Mouse (Mus musculus): ENCODE measurements around the gene Ltbp3. TPM values are rescaled to one million over a fixed set of nuclear protein-coding genes. Genes with fewer than 3 reads are reported as not detected.

Ltbp3 gene
- total and polyA plus RNA-seq, 3 experiments, result 0.51 TPM; not detected in 2

GRCm38 (mm10) chr19:5784958-5785577 is 44.4 kb downstream of the Ltbp3 start:
- no peak for TF ChIP-seq NELFE (IDR thresholded peaks at IDR 0.05; ENCODE audit: low read depth, low read length)
- no peak for TF ChIP-seq JUND (conservative IDR thresholded peaks at IDR 0.05; ENCODE audit: low read depth, low read length)
- no peak overlapping the region for H3K4me3 ChIP-seq (replicated peaks in 1 of 3; ENCODE audit: low read depth in 2 of 3, low read length in 2 of 3, poor library complexity in 1 of 3)
- H3K36me3 ChIP-seq (replicated peaks in 1 of 2; ENCODE audit: control insufficient read depth in 1 of 2, insufficient read depth in 1 of 2, low read length in 1 of 2), result no peaks in the 10 kb centered on the region
- H3K4me2 ChIP-seq (ENCODE audit: insufficient read depth, low read depth, poor library complexity, severe bottlenecking), result no peak overlapping the region
- no peak for DNase-seq (ENCODE audit: extremely low read depth)
- no peak overlapping the region for H3K27ac ChIP-seq (ENCODE audit: insufficient read depth, low read depth)
- H3K79me2 ChIP-seq (replicated peaks; ENCODE audit: control insufficient read depth, extremely low read depth, insufficient read depth, poor library complexity, severe bottlenecking), result no peaks in the 10 kb centered on the region
- H3K4me1 ChIP-seq (ENCODE audit: control insufficient read depth in 1 of 2, insufficient read depth in 2 of 2), result peaks cover 6 to 36% of the 10 kb centered on the region in 2 experiments; a peak in 3 of 4 replicates
- no peaks in the 10 kb centered on the region for H3K27me3 ChIP-seq (replicated peaks)
- dilution Hi-C loops (cut with MboI; ENCODE audit: extremely low pct_ligation_motif_present, extremely low pct_unique_long_range_greater_than_20kb, low sequenced_read_pairs) (no loop called here), in situ Hi-C loops (cut with MboI; ENCODE audit: low pct_ligation_motif_present, low pct_unique_long_range_greater_than_20kb, low sequenced_read_pairs) (loop anchor here (5.0 kb wide), 1 partner anchor 92 kb away; the partner anchor contains the start of genes Frmd8 and Slc25a45)
- H3K9me3 ChIP-seq (replicated peaks; ENCODE audit: low read length), result no peaks in the 10 kb centered on the region
- H3K9ac ChIP-seq (ENCODE audit: insufficient read depth, low read depth), result no peak overlapping the region

GRCm38 (mm10) chr19:5786441-5787114 is 45.9 kb downstream of the Ltbp3 start:
- no peak overlapping the region for H3K4me3 ChIP-seq (replicated peaks in 1 of 3; ENCODE audit: low read depth in 2 of 3, low read length in 2 of 3, poor library complexity in 1 of 3)
- in situ Hi-C loops (cut with MboI; ENCODE audit: low pct_ligation_motif_present, low pct_unique_long_range_greater_than_20kb, low sequenced_read_pairs) (loop anchor here (5.0 kb wide), 1 partner anchor 91 kb away; the partner anchor contains the start of genes Frmd8 and Slc25a45), dilution Hi-C loops (cut with MboI; ENCODE audit: extremely low pct_ligation_motif_present, extremely low pct_unique_long_range_greater_than_20kb, low sequenced_read_pairs) (no loop called here)
- H3K9me3 ChIP-seq (replicated peaks; ENCODE audit: low read length), result no peaks in the 10 kb centered on the region
- peak overlapping the region; percentile 44 for H3K4me2 ChIP-seq (ENCODE audit: insufficient read depth, low read depth, poor library complexity, severe bottlenecking)
- DNase-seq (ENCODE audit: extremely low read depth), result peak; percentile 92
- no peak; the same call in 1 of the 2 replicates for TF ChIP-seq MAFK (IDR thresholded peaks at IDR 0.05; ENCODE audit: insufficient replicate concordance, low read length)
- TF ChIP-seq EP300 (IDR thresholded peaks at IDR 0.05; ENCODE audit: low read length), result 0 out of 2 replicates have a peak, but pooled peaks have one; percentile 16
- TF ChIP-seq ETS1 (conservative IDR thresholded peaks at IDR 0.05; ENCODE audit: low read depth, low read length), result no peak; the same call in 1 of the 2 replicates
- TF ChIP-seq CHD2 (IDR thresholded peaks at IDR 0.05; ENCODE audit: low read length), result 0 out of 2 replicates have a peak, but pooled peaks have one; percentile 15
- no peak for TF ChIP-seq CHD1 (IDR thresholded peaks at IDR 0.05; ENCODE audit: low read depth, low read length)
- peak; percentile 79 for TF ChIP-seq RAD21 (IDR thresholded peaks at IDR 0.05; ENCODE audit: low read depth, low read length)
- no peak for TF ChIP-seq BHLHE40 (IDR thresholded peaks at IDR 0.05; ENCODE audit: low read depth, low read length)
- TF ChIP-seq MAZ (IDR thresholded peaks at IDR 0.05; ENCODE audit: low read depth, low read length), result no peak
- TF ChIP-seq MXI1 (IDR thresholded peaks at IDR 0.05; ENCODE audit: low read depth, low read length), result peak; percentile 69
- TF ChIP-seq NRF1 (IDR thresholded peaks at IDR 0.05; ENCODE audit: low read depth, low read length), result 0 out of 2 replicates have a peak, but pooled peaks have one; percentile 4
- TF ChIP-seq CTCF (conservative IDR thresholded peaks at IDR 0.05 in 1 of 2, IDR thresholded peaks at IDR 0.05 in 1 of 2; ENCODE audit: low read depth in 2 of 2, low read length in 2 of 2), result peak; percentile 56 to 93; a peak in 3 of 4 replicates
- TF ChIP-seq MAX (IDR thresholded peaks at IDR 0.05; ENCODE audit: low read length), result peak; percentile 19; the same call in 1 of the 2 replicates
- TF ChIP-seq ZC3H11A (IDR thresholded peaks at IDR 0.05; ENCODE audit: low read depth, low read length), result 0 out of 2 replicates have a peak, but pooled peaks have one; percentile 4
- TF ChIP-seq POLR2A (IDR thresholded peaks at IDR 0.05; ENCODE audit: low read depth, low read length), result no peak
- TF ChIP-seq MYC (IDR thresholded peaks at IDR 0.05; ENCODE audit: low read depth, low read length), result 0 out of 2 replicates have a peak, but pooled peaks have one; percentile 13
- TF ChIP-seq JUN (IDR thresholded peaks at IDR 0.05; ENCODE audit: insufficient read depth, low read depth, low read length), result no peak
- TF ChIP-seq E2F4 (IDR thresholded peaks at IDR 0.05; ENCODE audit: insufficient replicate concordance, low read depth, low read length), result no peak
- no peak for TF ChIP-seq USF2 (conservative IDR thresholded peaks at IDR 0.05; ENCODE audit: low read depth, low read length)
- TF ChIP-seq ELF1 (IDR thresholded peaks at IDR 0.05; ENCODE audit: low read depth, low read length), result peak; percentile 24; the same call in 1 of the 2 replicates
- no peak for TF ChIP-seq MEF2A (IDR thresholded peaks at IDR 0.05; ENCODE audit: borderline replicate concordance, low read depth, low read length)
- peak; percentile 72 for TF ChIP-seq SMC3 (IDR thresholded peaks at IDR 0.05; ENCODE audit: low read depth, low read length)
- 0 out of 2 replicates have a peak, but pooled peaks have one; percentile 25 for TF ChIP-seq ZMIZ1 (IDR thresholded peaks at IDR 0.05; ENCODE audit: low read depth, low read length)
- no peak; the same call in 1 of the 2 replicates for TF ChIP-seq TBP (conservative IDR thresholded peaks at IDR 0.05; ENCODE audit: low read depth, low read length)
- TF ChIP-seq UBTF (IDR thresholded peaks at IDR 0.05; ENCODE audit: low read depth, low read length), result 0 out of 2 replicates have a peak, but pooled peaks have one; percentile 58
- TF ChIP-seq IRF4 (IDR thresholded peaks at IDR 0.05; ENCODE audit: low read depth, low read length), result no peak
- TF ChIP-seq KAT2A (IDR thresholded peaks at IDR 0.05; ENCODE audit: insufficient replicate concordance, low read length), result no peak
- H3K27me3 ChIP-seq (replicated peaks), result no peaks in the 10 kb centered on the region
- no peaks in the 10 kb centered on the region for H3K79me2 ChIP-seq (replicated peaks; ENCODE audit: control insufficient read depth, extremely low read depth, insufficient read depth, poor library complexity, severe bottlenecking)
- peak overlapping the region; percentile 83 for H3K27ac ChIP-seq (ENCODE audit: insufficient read depth, low read depth)
- H3K4me1 ChIP-seq (ENCODE audit: control insufficient read depth in 1 of 2, insufficient read depth in 2 of 2), result peaks cover 6 to 38% of the 10 kb centered on the region in 2 experiments; a peak in 3 of 4 replicates
- no peaks in the 10 kb centered on the region for H3K36me3 ChIP-seq (replicated peaks in 1 of 2; ENCODE audit: control insufficient read depth in 1 of 2, insufficient read depth in 1 of 2, low read length in 1 of 2)
- peak overlapping the region; percentile 39; the same call in 1 of the 2 replicates for H3K9ac ChIP-seq (ENCODE audit: insufficient read depth, low read depth)

Measured in CH12.LX (cell line).